Mouse (Mus musculus) forebrain, embryonic 15.5 days (tissue): ENCODE data around the gene Slc26a8. TPM values are rescaled to one million over a fixed set of nuclear protein-coding genes. Genes with fewer than 3 reads are reported as not detected.

Experiments used
- ATAC-seq: fragments of 200-750 bp; cut with Nextera tagmentation; replicated peaks from 2 replicates; pipeline ENCODE4 v1.8.0; 2017; ENCODE audit warnings: mild to moderate bottlenecking, moderate TSS enrichment, moderate library complexity
- H3K27ac ChIP-seq: fragments of 300-500 bp; sonication (generic); replicated peaks from 2 replicates; pipeline ENCODE4 v1.5.1; 2015; ENCODE audit warnings: mild to moderate bottlenecking, inconsistent platforms
- H3K27me3 ChIP-seq: fragments of 300-500 bp; sonication (generic); 2 replicates; pipeline ENCODE4 v1.6.1; 2015; ENCODE audit warnings: inconsistent platforms
- H3K36me3 ChIP-seq: fragments of 300-500 bp; sonication (generic); 2 replicates; pipeline ENCODE4 v1.6.1; 2015; ENCODE audit warnings: mild to moderate bottlenecking, inconsistent platforms
- H3K4me1 ChIP-seq: fragments of 300-500 bp; sonication (generic); 2 replicates; pipeline ENCODE4 v1.6.1; 2015; ENCODE audit warnings: inconsistent platforms
- H3K4me2 ChIP-seq: fragments of 300-500 bp; sonication (generic); replicated peaks from 2 replicates; pipeline ENCODE4 v1.6.1; 2015; ENCODE audit warnings: mild to moderate bottlenecking, inconsistent platforms
- H3K4me3 ChIP-seq: fragments of 300-500 bp; sonication (generic); 2 replicates; pipeline ENCODE4 v1.5.1; 2015; ENCODE audit warnings: mild to moderate bottlenecking, inconsistent platforms
- H3K9ac ChIP-seq: fragments of 300-500 bp; sonication (generic); replicated peaks from 2 replicates; pipeline ENCODE4 v1.6.1; 2015; ENCODE audit warnings: mild to moderate bottlenecking, inconsistent platforms
- H3K9me3 ChIP-seq: fragments of 300-500 bp; sonication (generic); 2 replicates; pipeline ENCODE4 v1.6.1; 2016; ENCODE audit warnings: inconsistent platforms
- WGBS: fragments of 180-500 bp; shearing (Covaris S2); methylation state at CpG from one replicate; pipeline ENCODE4 v1.1.7; 2015; ENCODE audit warnings: mixed read lengths; 5-methylcytosine and 5-hydroxymethylcytosine counted together
- polyA plus RNA-seq: library from polyadenylated mRNA; unstranded; fragments of >200 nt; fragmentation: Nextera tagmentation; extraction: Ambion mirVana; gene quantifications from 2 replicates; pipeline ENCODE4 v1.2.1, GENCODE M21; 2015

The Slc26a8 gene
- polyA plus RNA-seq, 1 experiment from 2014 or later = 1.7 TPM

DNA sequence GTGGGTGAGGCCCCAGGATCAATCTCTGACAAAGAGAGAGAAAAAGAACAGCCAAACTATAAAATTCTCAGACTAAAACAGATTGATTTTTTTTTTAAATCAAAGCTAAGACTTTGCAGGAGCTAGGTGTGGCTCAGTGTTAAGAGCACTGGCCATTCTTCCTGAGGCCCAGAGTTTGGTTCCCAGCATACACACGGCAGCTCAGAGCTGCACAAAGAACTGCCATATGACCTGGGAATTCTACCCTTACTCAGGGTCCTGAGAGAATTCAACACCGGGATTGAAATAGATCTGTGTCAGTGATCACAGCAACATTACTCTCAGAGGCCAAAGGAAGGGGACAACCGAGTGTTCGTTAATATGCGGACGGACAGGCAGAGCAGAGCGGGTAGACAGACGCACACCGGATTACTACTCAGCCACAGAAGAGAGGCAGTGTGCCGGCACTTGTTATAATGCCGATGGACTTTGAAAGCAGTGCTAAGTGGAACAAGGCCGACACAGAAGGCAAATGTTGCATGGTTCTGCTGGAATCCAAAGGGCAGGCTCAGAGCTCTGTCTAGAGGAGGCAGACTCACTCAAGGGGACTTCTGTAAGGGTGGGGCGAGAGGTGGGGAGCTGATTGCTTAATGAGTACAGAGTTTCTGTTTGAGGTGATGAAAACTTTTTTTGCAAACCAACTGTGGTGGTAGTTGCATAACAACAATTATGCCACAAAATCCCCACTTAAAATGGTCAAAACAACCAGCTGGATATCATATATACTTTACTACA, 7.5 kb downstream of the Slc26a8 start:
- no peak for ATAC-seq
- no peak overlapping the region for H3K4me2 ChIP-seq
- no peaks in the 10 kb centered on the region for H3K4me1 ChIP-seq
- 67% methylated on average over 13 of the region's 13 CpGs for WGBS
- H3K4me3 ChIP-seq = no peak overlapping the region
- H3K9me3 ChIP-seq = no peaks in the 10 kb centered on the region
- H3K9ac ChIP-seq = no peak overlapping the region
- H3K36me3 ChIP-seq = no peaks in the 10 kb centered on the region
- H3K27ac ChIP-seq = no peak overlapping the region
- no peaks in the 10 kb centered on the region for H3K27me3 ChIP-seq

DNA sequence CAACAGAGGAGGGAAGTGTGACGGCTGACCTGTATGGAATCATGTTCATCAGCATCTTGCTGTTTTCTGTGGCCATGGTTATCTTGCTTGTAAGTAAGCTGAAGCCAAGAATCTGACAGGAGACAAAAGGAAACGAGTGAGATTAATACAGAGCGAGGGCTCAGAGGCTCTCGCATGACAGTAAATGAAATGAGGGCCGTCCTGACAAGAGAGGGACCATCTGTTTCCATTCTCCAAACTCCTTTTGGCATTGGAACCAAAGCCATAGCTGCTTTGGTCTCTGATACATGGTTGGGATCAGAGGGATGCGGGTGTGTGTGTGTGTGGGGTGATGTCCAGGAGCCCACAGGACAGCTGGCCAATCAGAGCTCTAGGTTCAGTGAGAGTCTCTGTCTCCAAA, 30.5 kb downstream of the Slc26a8 start:
- WGBS = 44% methylated on average over 6 of the region's 6 CpGs
- Histone ChIP-seq H3K9ac (no peak overlapping the region), H3K4me2 (no peak overlapping the region)

DNA sequence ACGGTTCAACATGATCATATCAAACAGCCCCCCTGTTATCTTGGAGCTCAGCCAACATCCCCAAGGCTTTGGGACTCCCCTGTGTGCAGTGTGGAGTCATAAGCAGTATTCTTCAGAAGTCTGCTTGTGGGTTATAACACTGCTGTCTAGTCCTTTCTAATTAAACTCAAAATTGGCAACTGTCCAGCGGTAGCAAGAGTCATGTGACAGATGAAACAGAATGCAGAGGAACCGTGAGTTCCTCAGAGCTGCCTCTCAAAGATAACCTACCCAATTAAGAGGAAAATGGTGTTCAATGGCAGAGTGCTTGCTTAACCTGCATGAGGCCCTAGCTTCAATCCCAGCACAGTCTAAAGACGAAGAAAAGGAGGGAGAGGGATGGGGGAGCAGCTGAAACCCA, 32.1 kb downstream of the Slc26a8 start:
- Histone ChIP-seq H3K9me3 (no peaks in the 10 kb centered on the region), H3K4me2 (no peak overlapping the region)
- ATAC-seq = peak; percentile 91

More for the DNA sequence above, 30.5 kb downstream of the Slc26a8 start:
- Histone ChIP-seq H3K27ac (peak overlapping the region; percentile 0), H3K27me3 (no peaks in the 10 kb centered on the region), H3K9me3 (no peaks in the 10 kb centered on the region), H3K4me3 (no peak overlapping the region), H3K4me1 (peaks cover 10% of the 10 kb centered on the region), H3K36me3 (no peaks in the 10 kb centered on the region)
- no peak for ATAC-seq

DNA sequence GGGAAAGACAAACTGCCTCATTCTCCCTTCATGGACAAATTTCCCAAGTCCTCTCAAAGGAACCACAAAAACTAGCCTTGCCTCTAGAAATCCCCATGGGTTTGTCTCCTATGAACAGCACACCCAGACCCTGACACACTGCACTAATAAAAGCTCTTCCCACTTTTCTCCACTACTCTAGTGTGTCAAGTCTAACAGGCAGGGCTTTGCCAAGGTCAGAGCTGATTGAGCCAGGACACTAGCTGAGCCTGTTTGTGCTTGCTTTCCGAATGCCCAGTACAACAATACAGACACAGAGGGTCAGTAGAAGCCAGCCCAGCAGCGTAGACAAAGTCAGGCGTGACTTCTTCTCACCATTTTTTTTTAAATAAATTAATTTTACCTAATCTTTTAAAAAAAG, 39.8 kb downstream of the Slc26a8 start:
- Histone ChIP-seq H3K4me2 (no peak overlapping the region), H3K36me3 (no peaks in the 10 kb centered on the region), H3K9me3 (no peaks in the 10 kb centered on the region), H3K4me3 (no peak overlapping the region), H3K9ac (no peak overlapping the region), H3K4me1 (no peaks in the 10 kb centered on the region), H3K27ac (no peak overlapping the region), H3K27me3 (no peaks in the 10 kb centered on the region)
- WGBS = 77% methylated on average over 3 of the region's 3 CpGs
- ATAC-seq = no peak

More for the DNA sequence above, 32.1 kb downstream of the Slc26a8 start:
- 4% methylated on average over 4 of the region's 4 CpGs for WGBS
- Histone ChIP-seq H3K36me3 (no peaks in the 10 kb centered on the region), H3K9ac (no peak overlapping the region), H3K4me3 (no peak overlapping the region), H3K27ac (peak overlapping the region; percentile 58), H3K4me1 (peaks cover 10% of the 10 kb centered on the region), H3K27me3 (no peaks in the 10 kb centered on the region)

DNA sequence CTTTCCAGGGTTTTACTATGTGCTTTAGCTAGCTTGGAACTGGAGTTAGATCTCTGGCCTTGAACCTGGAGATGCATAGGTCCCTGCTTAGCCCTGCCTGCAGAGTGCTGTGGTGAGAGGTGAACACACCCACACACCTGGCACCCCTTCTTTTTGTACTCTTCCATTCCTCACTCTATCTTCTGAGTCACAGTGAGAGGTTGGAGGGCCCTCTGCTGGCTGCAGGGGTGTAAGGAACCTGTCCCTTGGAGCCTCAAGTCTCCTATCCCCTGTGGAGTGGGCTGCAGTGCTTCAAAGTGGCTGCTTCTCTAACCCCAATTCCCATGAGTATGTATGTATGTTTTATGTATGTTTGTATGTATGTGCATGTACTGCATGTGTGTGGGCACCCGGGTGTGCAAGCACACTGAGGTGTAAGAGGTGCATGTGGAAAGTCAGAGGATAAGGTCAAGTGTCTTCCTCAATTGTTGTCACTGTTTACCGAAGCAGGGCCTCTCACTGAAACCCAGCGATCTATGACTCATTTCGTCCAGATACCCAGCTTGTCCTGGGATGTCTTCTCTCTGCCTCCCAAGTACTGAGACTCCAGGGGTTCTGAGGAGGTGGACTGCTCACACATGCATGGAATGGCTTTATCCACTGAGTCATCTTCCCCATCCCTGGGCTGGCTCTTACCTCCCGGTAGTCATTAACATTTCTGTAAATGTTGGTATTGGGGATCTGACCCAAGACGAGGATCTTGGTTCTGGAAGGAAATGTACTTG, 41.2 kb downstream of the Slc26a8 start:
- Histone ChIP-seq H3K27me3 (no peaks in the 10 kb centered on the region), H3K36me3 (no peaks in the 10 kb centered on the region), H3K9me3 (no peaks in the 10 kb centered on the region), H3K4me3 (no peak overlapping the region), H3K4me2 (no peak overlapping the region), H3K4me1 (no peaks in the 10 kb centered on the region), H3K9ac (no peak overlapping the region), H3K27ac (no peak overlapping the region)
- ATAC-seq = no peak
- 64% methylated on average over 6 of the region's 6 CpGs for WGBS

DNA sequence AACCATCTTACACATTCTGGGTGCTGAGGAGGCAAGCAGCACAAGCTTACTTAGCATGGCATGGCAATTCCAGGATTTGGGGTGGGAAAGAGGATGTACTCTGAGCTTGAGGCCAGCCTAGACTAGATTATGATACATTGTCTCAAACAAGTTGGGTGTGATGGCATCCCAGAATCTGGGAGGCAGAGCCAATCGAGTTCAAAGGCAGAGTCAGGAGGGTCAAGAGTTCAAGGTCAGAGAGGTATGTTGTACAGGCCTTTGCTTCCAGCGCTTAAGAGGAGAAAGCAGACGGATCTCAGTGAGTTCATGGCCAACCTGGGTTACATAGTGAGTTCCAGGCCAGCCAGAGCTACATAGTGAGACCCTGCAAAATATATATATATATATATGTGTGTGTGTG, 43.8 kb downstream of the Slc26a8 start:
- no peak overlapping the region for H3K9ac ChIP-seq
- no peak for ATAC-seq
- H3K27ac ChIP-seq = no peak overlapping the region
- H3K4me1 ChIP-seq = no peaks in the 10 kb centered on the region
- 76% methylated on average over 3 of the region's 3 CpGs for WGBS
- H3K27me3 ChIP-seq = no peaks in the 10 kb centered on the region
- H3K4me2 ChIP-seq = no peak overlapping the region
- H3K9me3 ChIP-seq = no peaks in the 10 kb centered on the region
- no peak overlapping the region for H3K4me3 ChIP-seq
- H3K36me3 ChIP-seq = no peaks in the 10 kb centered on the region

DNA sequence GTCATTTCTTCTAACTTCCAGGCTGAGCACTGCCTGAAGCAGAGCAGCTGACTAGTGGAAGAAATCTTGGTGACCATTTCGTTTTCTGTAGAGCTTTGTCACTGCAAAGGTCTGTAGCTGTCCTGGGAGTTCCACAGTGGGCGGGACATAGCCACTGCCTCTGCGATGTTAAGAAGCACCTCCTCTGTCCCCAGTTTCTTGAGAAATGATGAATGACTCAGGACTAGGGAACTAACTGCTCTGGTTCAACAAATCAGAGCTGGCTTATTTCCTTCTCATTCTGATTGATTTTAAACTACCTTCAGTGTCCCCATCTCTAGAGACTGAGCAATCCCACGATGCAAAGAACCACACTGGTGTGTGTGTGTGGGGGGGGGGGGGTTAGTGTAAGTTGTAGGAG, 45.9 kb downstream of the Slc26a8 start:
- no peaks in the 10 kb centered on the region for H3K27me3 ChIP-seq
- no peak overlapping the region for H3K9ac ChIP-seq
- WGBS = 50% methylated on average over 4 of the region's 4 CpGs
- no peak for ATAC-seq
- H3K36me3 ChIP-seq = no peaks in the 10 kb centered on the region
- H3K4me3 ChIP-seq = no peak overlapping the region
- H3K4me1 ChIP-seq = no peaks in the 10 kb centered on the region
- H3K27ac ChIP-seq = no peak overlapping the region
- H3K4me2 ChIP-seq = no peak overlapping the region
- H3K9me3 ChIP-seq = no peaks in the 10 kb centered on the region

DNA sequence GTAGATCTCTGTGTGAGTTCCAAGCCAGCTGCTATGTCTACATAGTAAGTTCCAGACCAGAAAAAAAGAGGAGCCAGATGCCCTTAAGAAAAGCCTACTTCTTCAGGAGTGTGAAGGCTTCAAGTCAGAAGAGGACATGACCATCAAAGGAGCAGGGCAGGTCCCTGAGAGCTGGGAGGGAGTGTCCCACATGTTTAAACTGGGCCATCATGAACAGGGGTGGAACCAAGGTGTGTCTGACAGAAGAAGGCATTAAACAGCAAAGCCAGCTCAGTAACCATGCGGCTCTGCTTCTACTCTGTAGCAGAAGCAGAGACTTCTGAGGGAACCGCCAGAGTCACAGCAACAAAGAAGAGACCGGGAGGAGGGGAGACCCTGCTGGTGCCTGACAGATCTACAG, 46.3 kb downstream of the Slc26a8 start:
- Histone ChIP-seq H3K9me3 (no peaks in the 10 kb centered on the region), H3K27me3 (no peaks in the 10 kb centered on the region), H3K4me1 (no peaks in the 10 kb centered on the region), H3K27ac (no peak overlapping the region), H3K4me2 (no peak overlapping the region), H3K9ac (no peak overlapping the region), H3K36me3 (no peaks in the 10 kb centered on the region), H3K4me3 (no peak overlapping the region)
- no peak for ATAC-seq
- WGBS = 43% methylated on average over 3 of the region's 3 CpGs

DNA sequence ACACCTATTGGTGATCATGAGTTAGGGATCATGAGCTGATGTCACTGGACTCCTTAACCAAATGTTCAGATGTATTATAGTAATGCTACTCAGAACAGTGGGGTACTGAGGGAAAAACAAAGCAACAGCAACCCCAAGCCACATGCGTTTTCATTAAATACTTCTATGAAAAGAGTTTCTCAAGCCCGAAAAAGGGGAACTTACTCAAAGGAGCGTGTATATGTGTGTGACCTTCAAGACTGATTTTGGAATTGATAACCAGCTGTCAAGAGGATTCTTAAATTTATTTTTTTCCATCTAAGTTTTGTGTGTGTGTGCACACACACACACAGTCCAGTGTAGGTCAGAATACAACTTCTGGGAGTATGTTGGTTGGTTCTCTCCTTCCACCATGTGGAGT, 49.9 kb downstream of the Slc26a8 start:
- WGBS = 85% methylated on average over 3 of the region's 3 CpGs
- no peaks in the 10 kb centered on the region for H3K9me3 ChIP-seq
- H3K9ac ChIP-seq = no peak overlapping the region

DNA sequence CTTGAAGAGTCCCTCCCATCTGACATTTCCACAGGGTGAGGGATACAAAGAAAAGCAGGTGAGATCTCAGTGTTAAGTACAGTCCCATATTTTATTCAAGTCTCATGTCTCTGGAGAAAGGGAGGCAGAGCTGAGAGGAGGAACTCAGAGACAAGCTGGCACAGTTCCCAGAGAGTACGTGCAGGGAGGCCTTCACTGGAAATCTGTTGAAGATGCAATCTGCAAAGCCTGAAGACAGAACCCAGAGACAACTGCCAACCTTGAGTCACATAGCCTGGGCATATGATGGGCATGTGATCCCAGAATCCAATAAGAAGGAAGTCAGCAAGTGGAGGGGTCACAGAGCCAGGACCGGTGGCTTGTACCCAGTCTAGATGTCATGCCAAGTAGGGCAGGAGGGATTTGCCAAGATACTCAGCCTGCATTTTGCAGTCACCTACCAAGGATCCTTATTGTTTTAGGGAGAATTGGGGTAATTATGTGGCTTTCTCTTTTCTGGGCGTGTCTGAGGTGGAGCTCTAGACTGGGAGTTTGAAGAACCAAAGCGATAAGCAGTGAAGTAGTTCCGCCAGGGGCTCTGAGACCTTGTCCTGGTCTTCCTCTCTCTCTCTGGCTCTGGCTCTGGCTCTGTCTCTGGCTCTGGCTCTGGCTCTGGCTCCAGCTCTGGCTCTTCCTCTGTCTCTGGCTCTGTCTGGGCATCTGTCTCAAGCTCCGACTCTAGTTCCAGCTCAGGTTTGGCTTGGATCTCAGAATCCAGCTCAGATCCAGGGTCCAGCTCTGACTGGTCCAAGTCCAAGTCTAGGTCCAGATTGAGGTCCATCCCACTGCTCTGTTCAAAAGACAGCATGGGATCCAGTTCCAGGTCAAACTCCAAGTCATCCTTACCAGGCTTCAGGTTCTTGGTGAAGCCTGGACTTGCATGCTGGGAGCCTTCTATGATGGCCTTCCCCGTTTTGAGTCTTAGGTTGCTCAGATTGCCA, 52.0 kb downstream of the Slc26a8 start:
- Histone ChIP-seq H3K4me3 (no peak overlapping the region), H3K9ac (no peak overlapping the region), H3K27me3 (no peaks in the 10 kb centered on the region), H3K4me1 (no peaks in the 10 kb centered on the region), H3K9me3 (no peaks in the 10 kb centered on the region), H3K27ac (0 out of 2 replicates have a peak overlapping the region, but pooled peaks have one; percentile 27), H3K4me2 (no peak overlapping the region), H3K36me3 (no peaks in the 10 kb centered on the region)
- no peak for ATAC-seq
- WGBS = 77% methylated on average over 7 of the region's 7 CpGs

More for the DNA sequence above, 49.9 kb downstream of the Slc26a8 start:
- Histone ChIP-seq H3K27me3 (no peaks in the 10 kb centered on the region), H3K4me2 (no peak overlapping the region), H3K4me3 (no peak overlapping the region), H3K27ac (no peak overlapping the region), H3K4me1 (no peaks in the 10 kb centered on the region), H3K36me3 (no peaks in the 10 kb centered on the region)
- ATAC-seq = no peak

DNA sequence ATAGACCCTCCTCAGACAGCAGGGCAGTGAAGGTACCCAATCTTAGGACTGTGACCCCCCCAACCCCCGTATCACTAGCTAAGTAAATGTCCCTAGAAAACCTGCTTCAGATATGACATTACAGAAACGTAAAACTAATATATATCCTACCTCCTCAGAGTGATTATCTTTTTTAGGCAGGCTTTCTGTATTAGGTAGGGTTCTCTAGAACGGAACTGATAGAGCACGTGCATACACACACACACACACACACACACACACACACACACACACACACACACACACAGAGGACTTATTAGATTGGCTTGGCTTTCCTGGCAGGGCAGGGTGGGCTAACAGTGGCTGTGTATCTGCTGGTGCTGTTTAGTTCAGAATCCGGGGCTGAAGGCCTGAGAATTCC, 54.2 kb downstream of the Slc26a8 start:
- Histone ChIP-seq H3K27ac (no peak overlapping the region), H3K4me2 (no peak overlapping the region), H3K9me3 (no peaks in the 10 kb centered on the region), H3K4me3 (no peak overlapping the region), H3K36me3 (no peaks in the 10 kb centered on the region), H3K4me1 (no peaks in the 10 kb centered on the region), H3K27me3 (no peaks in the 10 kb centered on the region), H3K9ac (no peak overlapping the region)
- WGBS = 84% methylated on average over 5 of the region's 5 CpGs
- no peak for ATAC-seq

DNA sequence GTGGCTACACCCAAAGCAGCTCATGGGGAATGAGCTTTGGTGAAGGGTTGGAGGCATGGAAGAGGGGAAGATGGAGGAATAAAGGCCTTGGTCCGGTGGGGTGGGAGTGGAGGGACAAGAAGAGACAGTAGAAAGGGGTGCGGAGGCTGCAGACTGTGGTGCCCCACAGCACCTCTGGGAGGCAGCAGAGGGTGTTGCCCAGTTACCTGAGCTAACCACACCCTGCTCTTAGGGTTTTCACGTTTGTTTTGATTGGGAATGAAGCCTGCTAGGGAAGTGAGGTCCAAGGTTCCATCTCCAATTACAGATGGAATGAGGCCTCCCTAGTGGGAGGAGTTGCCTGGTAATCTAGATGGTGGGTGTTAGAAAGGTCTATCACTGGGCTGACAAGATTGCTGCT, 60.9 kb downstream of the Slc26a8 start:
- no peak for ATAC-seq
- no peak overlapping the region for H3K9ac ChIP-seq
- H3K36me3 ChIP-seq = no peaks in the 10 kb centered on the region
- no peaks in the 10 kb centered on the region for H3K4me1 ChIP-seq
- H3K27ac ChIP-seq = no peak overlapping the region
- H3K4me3 ChIP-seq = no peak overlapping the region
- no peaks in the 10 kb centered on the region for H3K9me3 ChIP-seq
- H3K27me3 ChIP-seq = no peaks in the 10 kb centered on the region
- H3K4me2 ChIP-seq = no peak overlapping the region
- whole genome bisulfite sequencing = 51% methylated on average over 3 of the region's 3 CpGs
